Mouse (Mus musculus): ENCODE measurements around the gene Arhgef7.

GRCm38 (mm10) chr8:11743580-11743979, 16.1 kb downstream of the Arhgef7 start:
- TF ChIP-seq FLI1 (IDR thresholded peaks at IDR 0.05; ENCODE audit: low read length) = no peak
- TF ChIP-seq GATA1 (IDR thresholded peaks at IDR 0.05; ENCODE audit: borderline replicate concordance, low read length) = no peak
